Mouse (Mus musculus): ENCODE measurements at regions not wholly inside any gene's neighbourhood (a gene's known extent, or its start where the extent isn't known, plus 50 kb on each side); places are given as distances from the start of the nearest gene placed in this dataset.

- ATAC-seq (replicated peaks; ENCODE audit: poor library complexity, severe bottlenecking) = peak; percentile 80
Measured at GRCm38 (mm10) chr13:99058131-99058970, 74.0 kb upstream of the 1700024P04Rik start.

GRCm38 (mm10) chr13:99057696-99058095 is 73.3 kb upstream of the 1700024P04Rik start:
- no peak for ATAC-seq (replicated peaks; ENCODE audit: poor library complexity, severe bottlenecking)

GRCm38 (mm10) chr13:99057293-99057588 is 72.9 kb upstream of the 1700024P04Rik start:
- peak; percentile 73 for ATAC-seq (replicated peaks; ENCODE audit: poor library complexity, severe bottlenecking)

GRCm38 (mm10) chr13:99056432-99057292 is 72.3 kb upstream of the 1700024P04Rik start:
- ATAC-seq (replicated peaks; ENCODE audit: poor library complexity, severe bottlenecking) = no peak

GRCm38 (mm10) chr13:99055609-99056321 is 71.4 kb upstream of the 1700024P04Rik start:
- no peak; the same call in 1 of the 2 replicates for ATAC-seq (replicated peaks; ENCODE audit: poor library complexity, severe bottlenecking)

- ATAC-seq (replicated peaks; ENCODE audit: poor library complexity, severe bottlenecking) = no peak
Measured at GRCm38 (mm10) chr13:99052076-99052475, 67.7 kb upstream of the 1700024P04Rik start.

- no peak for ATAC-seq (replicated peaks; ENCODE audit: poor library complexity, severe bottlenecking)
Measured at GRCm38 (mm10) chr13:99049699-99050098, 65.3 kb upstream of the 1700024P04Rik start.

GRCm38 (mm10) chr13:99048651-99049100 is 64.3 kb upstream of the 1700024P04Rik start:
- no peak for ATAC-seq (replicated peaks; ENCODE audit: poor library complexity, severe bottlenecking)

GRCm38 (mm10) chr13:99047219-99047618 is 62.9 kb upstream of the 1700024P04Rik start:
- no peak for ATAC-seq (replicated peaks; ENCODE audit: poor library complexity, severe bottlenecking)

- ATAC-seq (replicated peaks; ENCODE audit: poor library complexity, severe bottlenecking) = no peak
Measured at GRCm38 (mm10) chr13:99046737-99047136, 62.4 kb upstream of the 1700024P04Rik start.

GRCm38 (mm10) chr13:99042086-99042485 is 57.7 kb upstream of the 1700024P04Rik start:
- no peak for ATAC-seq (replicated peaks; ENCODE audit: poor library complexity, severe bottlenecking)

- no peak for ATAC-seq (replicated peaks; ENCODE audit: poor library complexity, severe bottlenecking)
Measured at GRCm38 (mm10) chr13:99041256-99041655, 56.9 kb upstream of the 1700024P04Rik start.

- no peak for ATAC-seq (replicated peaks; ENCODE audit: poor library complexity, severe bottlenecking)
Measured at GRCm38 (mm10) chr13:99040846-99041245, 56.5 kb upstream of the 1700024P04Rik start.

GRCm38 (mm10) chr13:99040171-99040570 is 55.8 kb upstream of the 1700024P04Rik start:
- peak; percentile 42; the same call in 1 of the 2 replicates for ATAC-seq (replicated peaks; ENCODE audit: poor library complexity, severe bottlenecking)

- ATAC-seq (replicated peaks; ENCODE audit: poor library complexity, severe bottlenecking) = no peak
Measured at GRCm38 (mm10) chr13:99039063-99039385, 54.7 kb upstream of the 1700024P04Rik start.

- ATAC-seq (replicated peaks; ENCODE audit: poor library complexity, severe bottlenecking) = no peak
Measured at GRCm38 (mm10) chr13:99038198-99039062, 54.1 kb upstream of the 1700024P04Rik start.

- no peak for ATAC-seq (replicated peaks; ENCODE audit: poor library complexity, severe bottlenecking)
Measured at GRCm38 (mm10) chr13:99037131-99037530, 52.8 kb upstream of the 1700024P04Rik start.
